Mouse (Mus musculus) neural tube, embryonic 14.5 days (tissue): ENCODE measurements around the gene Mfsd2a. TPM values are rescaled to one million over a fixed set of nuclear protein-coding genes. Genes with fewer than 3 reads are reported as not detected.

Experiments used
- ATAC-seq: fragments of 200-750 bp; cut with Nextera tagmentation; 2 replicates; pipeline ENCODE4 v1.8.0; 2017; ENCODE audit warnings: low read depth, mild to moderate bottlenecking, moderate TSS enrichment, moderate library complexity
- H3K27ac ChIP-seq: fragments of 300-500 bp; sonication (generic); 2 replicates; pipeline ENCODE4 v1.5.1; 2014; ENCODE audit warnings: low read depth, mild to moderate bottlenecking, control low read depth, low read length, moderate library complexity, mixed read lengths
- H3K27me3 ChIP-seq: fragments of 300-500 bp; sonication (generic); 2 replicates; pipeline ENCODE4 v1.6.1; 2014; ENCODE audit warnings: low read length; ENCODE audit not compliant: control insufficient read depth, insufficient read depth
- H3K36me3 ChIP-seq: fragments of 300-500 bp; sonication (generic); 2 replicates; pipeline ENCODE4 v1.6.1; 2014; ENCODE audit warnings: low read length, mixed read lengths; ENCODE audit not compliant: control insufficient read depth, insufficient read depth
- H3K4me1 ChIP-seq: fragments of 300-500 bp; sonication (generic); 2 replicates; pipeline ENCODE4 v1.6.1; 2014; ENCODE audit warnings: low read length; ENCODE audit not compliant: control insufficient read depth, insufficient read depth
- H3K4me2 ChIP-seq: fragments of 300-500 bp; sonication (generic); 2 replicates; pipeline ENCODE4 v1.6.1; 2014; ENCODE audit warnings: mild to moderate bottlenecking, low read depth, low read length, control low read depth
- H3K4me3 ChIP-seq: fragments of 300-500 bp; sonication (generic); 2 replicates; pipeline ENCODE4 v1.5.1; 2014; ENCODE audit warnings: low read depth, low read length, control low read depth, mixed read lengths
- H3K9ac ChIP-seq: fragments of 300-500 bp; sonication (generic); replicated peaks from 2 replicates; pipeline ENCODE4 v1.6.1; 2014; ENCODE audit warnings: low read depth, mild to moderate bottlenecking, control low read depth, low read length, mixed read lengths
- H3K9me3 ChIP-seq: fragments of 300-500 bp; sonication (generic); 2 replicates; pipeline ENCODE4 v1.6.1; 2016; ENCODE audit warnings: low read length; ENCODE audit not compliant: control insufficient read depth
- WGBS: fragments of 180-500 bp; shearing (Covaris S2); extraction: QIAGEN DNeasy Blood & Tissue Kit; methylation state at CpG from one replicate; pipeline ENCODE4 v1.1.7; 2014; 5-methylcytosine and 5-hydroxymethylcytosine counted together
- polyA plus RNA-seq: library from polyadenylated mRNA; unstranded; fragments of >200 nt; fragmentation: Nextera tagmentation; extraction: Ambion mirVana; gene quantifications from 2 replicates; pipeline ENCODE4 v1.2.1, GENCODE M21; 2014

Gene Mfsd2a
- polyA plus RNA-seq, 1 experiment from 2014 or later: 25.5 TPM

DNA sequence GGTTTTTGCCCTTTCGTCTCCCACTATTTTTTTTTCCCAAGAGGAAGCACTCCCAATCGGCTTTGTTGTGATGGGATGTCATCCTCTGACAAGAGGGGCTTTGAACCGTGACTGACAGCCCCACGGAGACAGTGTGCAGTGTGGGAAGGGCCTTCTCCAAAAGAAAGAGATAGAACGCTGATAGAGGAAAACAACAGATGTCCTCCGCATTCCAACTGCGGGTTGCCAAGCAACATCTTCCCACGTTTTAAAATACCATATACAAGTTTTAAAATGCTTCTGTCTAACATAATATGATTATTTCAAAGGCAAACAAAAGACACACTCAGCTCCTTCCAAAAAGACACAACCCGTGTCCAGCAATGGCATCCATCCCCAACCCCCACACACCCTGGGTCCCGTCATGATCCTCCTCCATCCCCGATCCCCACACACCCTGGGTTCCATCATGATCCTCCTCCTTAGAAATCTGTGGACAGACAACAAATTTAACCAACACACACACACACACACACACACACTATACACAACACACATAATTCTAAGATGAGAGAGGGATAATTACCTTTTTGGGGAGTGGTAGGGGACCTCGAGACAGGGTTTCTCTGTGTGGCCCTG is 51.3 kb downstream of the Mfsd2a start:
- H3K27me3 ChIP-seq: no peaks in the 10 kb centered on the region
- no peak overlapping the region for H3K9ac ChIP-seq
- no peaks in the 10 kb centered on the region for H3K4me1 ChIP-seq
- WGBS: 41% methylated on average over 12 of the region's 12 CpGs
- no peak overlapping the region for H3K4me3 ChIP-seq
- ATAC-seq: no peak
- H3K36me3 ChIP-seq: no peaks in the 10 kb centered on the region
- no peaks in the 10 kb centered on the region for H3K9me3 ChIP-seq
- no peak overlapping the region for H3K4me2 ChIP-seq
- no peak overlapping the region for H3K27ac ChIP-seq

DNA sequence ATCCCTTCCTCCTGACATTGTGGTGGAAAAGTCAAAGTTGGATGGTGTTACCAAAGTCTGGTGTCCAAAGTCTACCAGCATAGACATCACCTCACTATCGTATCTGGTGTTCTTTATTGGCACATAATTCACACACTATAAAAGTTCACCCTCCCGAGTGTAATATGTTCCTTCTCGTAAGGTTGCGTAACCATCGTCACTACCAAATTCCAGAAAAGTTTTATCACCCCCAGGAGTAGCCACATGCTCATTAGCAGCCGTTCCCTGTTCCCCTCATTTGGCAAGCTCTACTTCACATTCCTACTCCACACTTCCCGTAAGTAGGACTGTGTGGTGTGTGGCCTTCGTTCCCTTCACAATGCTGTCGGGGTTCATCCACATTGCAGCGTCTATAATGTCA is 55.6 kb downstream of the Mfsd2a start:
- Histone ChIP-seq H3K27ac (no peak overlapping the region), H3K9me3 (no peaks in the 10 kb centered on the region), H3K36me3 (no peaks in the 10 kb centered on the region), H3K4me3 (no peak overlapping the region), H3K4me1 (no peaks in the 10 kb centered on the region), H3K9ac (no peak overlapping the region), H3K27me3 (no peaks in the 10 kb centered on the region), H3K4me2 (no peak overlapping the region)
- ATAC-seq: no peak
- WGBS: 77% methylated on average over 10 of the region's 10 CpGs

DNA sequence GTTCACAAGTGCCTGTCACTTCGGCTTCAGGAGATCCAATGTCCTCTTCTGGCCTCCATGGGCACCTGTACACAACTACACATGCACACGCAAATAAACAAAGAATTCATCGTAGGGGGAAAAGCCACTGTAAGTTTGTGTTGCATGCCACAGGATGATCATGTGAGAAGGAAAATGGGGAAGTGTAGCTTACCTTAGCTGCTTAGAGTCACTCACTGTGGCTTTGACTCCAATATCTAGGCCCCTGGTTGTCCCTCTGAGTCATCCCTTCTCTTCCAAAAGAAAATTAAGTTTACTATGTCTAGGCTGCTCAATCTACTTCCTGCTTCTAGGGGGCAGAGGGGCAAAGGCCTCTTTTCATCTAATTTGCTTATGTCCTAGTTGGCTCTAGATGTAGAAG is 57.3 kb downstream of the Mfsd2a start:
- ATAC-seq: no peak
- Histone ChIP-seq H3K27ac (no peak overlapping the region), H3K36me3 (no peaks in the 10 kb centered on the region), H3K9ac (no peak overlapping the region), H3K27me3 (no peaks in the 10 kb centered on the region), H3K4me2 (no peak overlapping the region), H3K9me3 (no peaks in the 10 kb centered on the region), H3K4me1 (no peaks in the 10 kb centered on the region), H3K4me3 (no peak overlapping the region)
- 95% methylated on average over 3 of the region's 3 CpGs for WGBS

DNA sequence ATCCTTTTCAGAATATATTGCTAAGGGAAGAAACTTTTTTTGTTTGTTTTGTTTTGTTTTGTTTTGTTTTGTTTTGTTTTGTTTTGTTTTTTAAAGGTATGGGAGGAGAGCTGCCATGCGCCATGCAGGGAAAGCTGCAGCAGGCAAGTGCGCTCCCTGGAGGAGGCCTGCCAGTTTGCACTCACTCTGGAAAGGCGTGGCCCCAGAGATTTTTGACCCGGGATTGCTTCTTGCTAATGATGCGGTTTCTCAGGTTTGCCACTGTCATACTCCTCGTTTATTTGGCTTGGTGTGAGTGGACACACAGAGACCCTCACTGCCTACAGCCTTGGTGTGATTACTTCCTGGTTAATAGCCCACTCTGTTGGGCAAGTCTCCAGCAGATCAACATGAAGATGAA is 58.8 kb downstream of the Mfsd2a start:
- Histone ChIP-seq H3K27ac (no peak overlapping the region), H3K9me3 (no peaks in the 10 kb centered on the region), H3K4me2 (no peak overlapping the region), H3K4me3 (no peak overlapping the region), H3K9ac (no peak overlapping the region), H3K36me3 (no peaks in the 10 kb centered on the region), H3K4me1 (no peaks in the 10 kb centered on the region), H3K27me3 (no peaks in the 10 kb centered on the region)
- WGBS: 30% methylated on average over 6 of the region's 6 CpGs
- ATAC-seq: no peak

DNA sequence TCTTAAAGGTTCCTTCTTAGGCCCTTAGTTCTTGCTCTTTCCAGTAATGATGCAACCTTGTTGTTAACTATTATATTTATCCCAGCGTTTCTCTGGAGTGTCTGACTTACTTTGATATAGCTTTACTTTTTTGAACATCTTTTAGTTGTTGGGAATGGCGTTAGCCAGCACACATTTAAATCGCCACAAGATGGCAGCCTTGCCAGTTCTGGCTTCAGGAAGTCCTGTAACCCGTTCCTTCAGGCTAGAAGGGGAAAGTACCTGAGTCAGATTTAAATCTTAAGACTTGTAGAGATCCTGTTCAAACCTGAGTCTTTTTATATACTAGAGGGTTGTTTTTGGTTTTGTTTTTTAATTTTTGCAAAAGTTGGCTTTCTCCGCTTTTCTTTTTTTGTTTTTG is 62.7 kb downstream of the Mfsd2a start:
- no peak for ATAC-seq
- Histone ChIP-seq H3K27me3 (no peaks in the 10 kb centered on the region), H3K4me2 (no peak overlapping the region), H3K9ac (no peak overlapping the region), H3K4me1 (no peaks in the 10 kb centered on the region), H3K4me3 (no peak overlapping the region), H3K36me3 (no peaks in the 10 kb centered on the region), H3K27ac (no peak overlapping the region), H3K9me3 (no peaks in the 10 kb centered on the region)
- 18% methylated on average over 5 of the region's 5 CpGs for WGBS

DNA sequence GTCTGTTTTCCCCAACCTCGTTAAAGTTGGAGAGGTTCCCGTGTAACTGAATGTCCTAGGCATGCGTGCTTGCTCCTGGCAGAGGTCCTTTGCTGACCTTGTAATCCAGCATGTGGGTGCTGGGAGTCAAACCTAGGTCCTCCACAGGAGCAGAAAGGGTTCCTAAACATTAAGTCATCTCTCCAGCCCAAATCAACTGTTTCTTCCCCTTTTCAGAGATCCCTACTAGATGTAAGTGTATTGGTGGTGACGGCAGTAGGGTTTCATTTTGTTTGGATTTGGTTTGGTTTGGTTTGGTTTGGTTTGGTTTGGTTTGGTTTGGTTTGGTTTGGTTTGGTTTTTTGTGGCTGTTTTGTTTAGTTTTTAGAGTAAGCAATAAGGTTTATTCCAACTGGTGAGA is 63.2 kb downstream of the Mfsd2a start:
- 87% methylated on average over 4 of the region's 4 CpGs for WGBS
- Histone ChIP-seq H3K27ac (no peak overlapping the region), H3K4me1 (no peaks in the 10 kb centered on the region), H3K4me3 (no peak overlapping the region), H3K9ac (no peak overlapping the region), H3K27me3 (no peaks in the 10 kb centered on the region), H3K9me3 (no peaks in the 10 kb centered on the region), H3K36me3 (no peaks in the 10 kb centered on the region), H3K4me2 (no peak overlapping the region)
- no peak for ATAC-seq

Other genes with a start within 250 kb of the Mfsd2a start
- gene Ppt1, start 124.9 kb downstream of the Mfsd2a start, polyA plus RNA-seq: 92.9 and 102 TPM in 2 replicates
- 66.5 and 69.7 TPM in 2 replicates for gene Cap1, start 75.1 kb downstream of the Mfsd2a start, polyA plus RNA-seq
- 60.9 and 70.8 TPM in 2 replicates for gene Mycl, start 34.5 kb upstream of the Mfsd2a start, polyA plus RNA-seq
- 25.2 and 27.8 TPM in 2 replicates for gene Trit1, start 55.4 kb upstream of the Mfsd2a start, polyA plus RNA-seq
- 0.25 and 0.48 TPM in 2 replicates for gene Bmp8b, start 144.0 kb upstream of the Mfsd2a start, polyA plus RNA-seq
- gene Oxct2b, start 155.1 kb upstream of the Mfsd2a start, polyA plus RNA-seq: 0.33 and 0.67 TPM in 2 replicates
- 54.8 and 56.0 TPM in 2 replicates for gene Ppie, start 178.8 kb upstream of the Mfsd2a start, polyA plus RNA-seq
- 21.7 and 43.0 TPM in 2 replicates for gene Hpcal4, start 222.0 kb upstream of the Mfsd2a start, polyA plus RNA-seq
- gene Nt5c1a, start 240.3 kb upstream of the Mfsd2a start, polyA plus RNA-seq: 0.22 TPM in 1 of 2 replicates, not detected in the other